Mouse (Mus musculus) gonadal fat pad, adult 2 months (tissue): ENCODE results near the gene Tsc1. TPM values are rescaled to one million over a fixed set of nuclear protein-coding genes. Genes with fewer than 3 reads are reported as not detected.

Experiments used
- DNase-seq: peaks from one replicate; pipeline ENCODE4 v3.0.0-alpha.2; 2012; ENCODE audit warnings: low read depth
- polyA plus RNA-seq: library from polyadenylated mRNA; depleted of rRNA; stranded (reverse); fragments of >200 nt; gene quantifications from 2 replicates; pipeline ENCODE4 v1.2.3, GENCODE M21; 2012; rRNA removed

Gene Tsc1
- polyA plus RNA-seq, 1 experiment: 28.7 TPM

GRCm38 (mm10) chr2:28730676-28731075 lies 89.6 kb downstream of the Tsc1 start:
- DNase-seq: no peak

- no peak for DNase-seq
These were observed 96.1 kb downstream of the Tsc1 start for GRCm38 (mm10) chr2:28737112-28737511.

- DNase-seq: no peak
These were observed 99.1 kb downstream of the Tsc1 start for GRCm38 (mm10) chr2:28740159-28740558.

Other genes with a start within 250 kb of the Tsc1 start
- gene Ppp1r26, start 194.4 kb upstream of the Tsc1 start, polyA plus RNA-seq: 4.6 and 6.3 TPM in 2 replicates
- 1.1 and 2.7 TPM in 2 replicates for gene 1700007K13Rik, start 174.9 kb upstream of the Tsc1 start, polyA plus RNA-seq
- gene Mrps2, start 173.2 kb upstream of the Tsc1 start, polyA plus RNA-seq: 31.1 and 36.4 TPM in 2 replicates
- 3.4 TPM in 2 replicates for gene Gbgt1, start 144.3 kb upstream of the Tsc1 start, polyA plus RNA-seq
- 0.89 TPM in 1 of 2 replicates, not detected in the other for gene Gm10134, start 135.1 kb upstream of the Tsc1 start, polyA plus RNA-seq
- gene Ralgds, start 128.1 kb upstream of the Tsc1 start, polyA plus RNA-seq: 90.6 and 93.6 TPM in 2 replicates
- gene Cel, start 77.8 kb upstream of the Tsc1 start, polyA plus RNA-seq: 0.48 and 1.6 TPM in 2 replicates
- 17.3 and 18.2 TPM in 2 replicates for gene Gtf3c5, start 57.5 kb upstream of the Tsc1 start, polyA plus RNA-seq
- 2.1 and 3.0 TPM in 2 replicates for gene Gfi1b, start 19.2 kb upstream of the Tsc1 start, polyA plus RNA-seq
- 11.4 and 15.2 TPM in 2 replicates for gene Spaca9, start 58.5 kb downstream of the Tsc1 start, polyA plus RNA-seq
- gene Ak8, start 58.9 kb downstream of the Tsc1 start, polyA plus RNA-seq: 4.5 and 5.1 TPM in 2 replicates
- 7.9 and 8.6 TPM in 2 replicates for gene Gtf3c4, start 199.1 kb downstream of the Tsc1 start, polyA plus RNA-seq
- 2.7 and 3.1 TPM in 2 replicates for gene Ddx31, start 199.2 kb downstream of the Tsc1 start, polyA plus RNA-seq